Mouse (Mus musculus) ovary, adult 18-20 months (tissue): ENCODE results near the gene Zfp189.
"Not testable (repeated sequence)": the region's sequence is repeated elsewhere in the genome, so short reads cannot be mapped to it uniquely, and the experiment has no call there.

ENCODE experiments used
- DNase-seq: peaks from one replicate; pipeline ENCODE4 v3.0.0; 2022; ENCODE audit warnings: low spot score, mixed read lengths

The Zfp189 gene

DNA sequence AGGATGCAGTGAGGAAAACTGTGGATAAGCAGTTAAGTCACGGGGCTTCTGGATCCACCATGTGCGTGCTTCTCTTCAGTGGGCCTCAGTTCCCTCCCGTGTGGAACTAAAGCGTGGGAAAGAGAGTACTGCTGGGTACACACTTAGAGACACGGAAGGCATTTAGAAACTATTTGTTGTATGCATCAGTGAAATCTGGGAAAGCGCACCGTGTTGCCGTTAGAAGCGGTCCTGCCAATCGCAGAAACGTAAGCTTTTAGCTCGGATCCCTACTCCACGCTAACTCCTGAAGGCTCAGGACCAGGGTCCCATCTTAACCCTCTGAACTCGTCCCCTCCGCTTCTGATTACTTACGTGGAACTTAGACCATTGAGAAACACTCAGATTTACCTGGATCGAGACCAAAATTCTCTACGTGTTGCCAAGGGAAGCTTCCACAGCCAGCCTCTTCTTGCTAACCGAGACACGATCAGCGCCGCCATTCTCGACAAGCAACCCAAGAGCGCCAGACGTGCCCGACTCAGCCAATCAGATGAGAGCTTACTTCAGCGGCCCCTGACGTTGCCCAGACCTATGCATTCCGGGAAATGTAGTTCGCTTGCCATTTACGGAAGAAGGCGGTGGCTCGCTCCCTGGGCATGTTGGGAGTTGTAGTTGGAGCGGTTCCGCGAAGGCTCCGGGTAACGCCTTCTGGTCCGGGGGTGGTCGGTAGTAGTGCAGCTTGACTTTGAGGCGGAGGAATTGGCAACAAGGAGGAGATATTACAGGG lies at the start of gene Zfp189, which contains the start of gene Mrpl50:
TSS of gene Zfp189 (plus strand) at position 605 of the 769 bp plus-strand sequence.
TSS of gene Mrpl50 (minus strand) at position 522 of the 769 bp plus-strand sequence.
- peak; percentile 92 for DNase-seq

DNA sequence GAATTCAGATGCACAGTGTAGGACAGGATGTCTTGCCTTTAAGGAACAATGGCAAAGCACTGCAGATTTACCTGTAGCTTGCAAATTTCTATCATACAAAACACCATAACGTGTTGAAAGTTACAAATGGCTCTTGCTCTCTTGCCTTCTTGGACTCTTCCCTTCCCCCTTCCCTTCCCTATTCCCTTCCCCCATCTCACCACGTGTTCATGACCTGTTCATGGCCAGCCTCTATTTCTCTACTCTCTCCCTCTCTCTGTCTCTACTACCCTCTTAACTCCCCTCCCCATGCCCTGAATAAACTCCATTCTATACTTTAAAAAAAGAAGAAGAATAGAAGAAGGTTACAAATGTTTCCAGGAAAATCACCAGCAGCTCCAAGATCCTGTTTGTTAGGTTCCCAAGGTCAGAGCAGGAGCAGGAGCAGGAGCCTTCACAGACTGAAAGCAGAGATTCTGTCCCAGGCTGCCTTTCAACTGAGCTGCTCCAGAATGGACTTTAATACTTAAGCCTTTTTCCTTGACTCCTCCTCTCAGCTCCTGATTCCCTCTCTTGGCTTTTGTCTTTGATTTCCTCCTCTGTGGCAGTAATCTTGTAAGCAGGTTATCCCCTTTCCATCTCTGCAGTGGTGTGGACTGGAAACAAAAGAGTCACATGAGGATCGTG lies 47.4 kb upstream of the Zfp189 start, which contains the start of gene Acnat1:
TSS of gene Acnat1 (minus strand) at position 478 of the 666 bp plus-strand sequence.
- DNase-seq, result no peak

DNA sequence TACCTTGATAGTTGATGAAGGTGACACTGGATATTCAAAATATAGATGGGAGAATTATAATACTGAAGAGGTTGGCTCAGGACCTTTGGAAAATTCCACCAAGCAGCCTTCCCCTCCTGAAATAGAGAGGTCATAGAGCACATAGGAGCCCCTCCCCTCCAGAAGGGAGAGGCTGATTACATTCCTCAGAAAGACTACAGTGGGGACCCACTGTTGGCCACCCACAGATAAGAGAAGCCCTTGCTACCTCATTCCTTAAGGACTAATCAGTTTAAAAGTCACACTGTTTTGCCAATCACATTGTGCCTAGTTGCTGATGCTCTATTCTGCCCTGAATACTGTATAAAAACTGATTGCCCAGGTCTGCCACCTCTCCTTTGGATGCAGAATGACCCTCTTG lies 46.4 kb upstream of the Zfp189 start:
- no peak for DNase-seq

DNA sequence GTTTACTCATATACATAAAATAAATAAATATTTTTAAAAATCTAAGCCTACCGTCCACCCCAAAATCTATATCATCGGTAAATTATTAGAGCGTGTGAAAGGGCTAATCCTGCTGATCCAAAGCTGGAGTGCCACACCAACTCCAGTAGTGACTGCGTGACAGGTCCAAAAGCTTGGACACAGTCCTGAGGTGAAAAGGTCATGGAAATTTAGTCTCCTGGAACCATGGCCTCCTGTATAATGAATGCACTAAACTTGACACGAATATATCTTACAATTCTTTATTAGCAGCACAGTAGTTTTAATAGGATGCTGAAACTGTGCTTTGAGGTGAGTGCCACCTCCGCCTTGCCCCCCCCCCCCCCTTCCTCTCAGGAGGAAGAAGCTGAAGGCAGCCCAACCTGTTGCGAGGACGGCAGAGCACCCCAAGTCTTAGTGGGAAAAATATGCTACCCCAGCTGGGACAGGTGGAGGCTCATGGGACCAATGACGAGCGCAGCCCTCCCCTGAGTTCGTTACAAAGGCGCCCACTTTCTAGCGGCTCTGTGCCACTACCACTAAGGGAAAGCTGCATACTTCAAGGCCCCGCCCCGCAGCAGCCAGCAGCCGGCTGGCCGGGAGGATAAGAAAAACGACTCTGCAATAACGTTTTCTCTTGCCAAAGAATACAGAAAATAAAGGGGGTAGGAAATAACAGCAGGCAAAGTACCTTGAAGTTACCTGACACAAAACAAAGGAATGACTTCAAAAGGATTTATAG lies 42.7 kb upstream of the Zfp189 start:
- no peak for DNase-seq

DNA sequence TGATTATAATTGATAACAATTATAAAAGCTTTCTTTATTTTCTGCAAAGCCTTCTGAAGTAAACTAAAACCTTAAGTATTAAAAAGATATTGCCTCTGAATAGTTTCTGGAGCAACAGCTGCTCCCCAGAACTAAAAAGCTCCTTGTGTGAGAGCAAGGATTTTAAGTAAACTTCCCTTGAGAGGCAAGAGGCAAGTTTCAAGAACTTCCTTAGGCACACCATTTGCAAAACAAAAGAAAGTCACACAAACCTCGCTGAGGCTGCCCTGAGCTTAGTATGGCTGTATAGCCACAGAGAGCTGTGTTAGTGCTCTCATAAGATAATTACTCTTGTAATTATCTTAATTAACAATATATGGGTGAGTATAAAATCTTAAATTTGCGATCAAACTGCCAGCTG lies 41.9 kb upstream of the Zfp189 start:
- not testable (repeated sequence) for DNase-seq

DNA sequence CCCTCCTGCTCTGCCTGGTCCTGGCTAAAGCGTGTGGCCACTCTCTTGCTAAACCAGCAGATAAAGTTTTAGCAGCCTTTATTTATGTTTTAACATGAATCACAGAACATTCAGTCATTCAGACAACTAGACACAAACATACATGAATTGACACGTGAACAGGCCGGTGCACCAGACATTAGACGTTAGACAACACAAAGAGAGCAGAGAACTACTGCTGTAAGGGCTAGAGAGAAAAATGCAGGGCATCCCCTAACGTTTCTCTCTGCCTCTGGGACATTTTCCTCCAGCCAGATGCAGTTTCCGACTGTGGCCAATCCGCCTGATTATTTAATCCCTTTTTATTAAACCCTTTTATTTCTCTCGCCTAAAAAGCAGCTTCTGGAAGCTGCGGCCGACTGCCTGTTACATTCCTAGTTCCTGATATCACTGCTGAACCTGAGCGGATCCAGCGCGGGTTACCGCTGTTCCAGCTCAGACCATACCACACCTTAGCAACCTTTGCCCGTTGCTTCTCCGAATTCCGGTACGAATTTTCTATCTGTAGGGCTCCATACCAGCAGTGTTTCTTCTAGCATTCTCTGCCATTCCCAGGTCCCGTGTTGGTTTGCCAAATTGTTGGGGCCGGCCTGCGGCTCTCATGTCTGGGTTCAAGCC lies 40.7 kb upstream of the Zfp189 start:
- DNase-seq, result no peak

DNA sequence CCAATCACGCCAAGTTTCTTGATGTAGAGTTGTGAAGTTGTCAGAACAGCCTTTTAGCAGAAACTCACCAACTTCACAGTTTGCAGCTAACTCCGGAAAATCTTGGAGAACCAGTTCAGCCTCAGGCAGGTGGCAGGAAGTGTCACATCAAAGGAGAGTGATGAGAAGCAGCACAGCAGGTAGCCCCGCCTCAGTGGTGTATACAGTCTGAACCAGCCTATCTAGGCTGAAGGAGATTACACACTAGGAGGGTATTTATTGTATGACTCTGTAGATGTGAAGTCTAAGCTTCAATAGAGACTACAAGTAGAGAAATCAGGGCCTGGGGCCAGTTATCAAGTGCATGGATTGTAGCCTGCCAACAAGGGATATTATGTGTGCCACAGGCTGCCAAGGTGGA lies 40.1 kb upstream of the Zfp189 start:
- no peak for DNase-seq

DNA sequence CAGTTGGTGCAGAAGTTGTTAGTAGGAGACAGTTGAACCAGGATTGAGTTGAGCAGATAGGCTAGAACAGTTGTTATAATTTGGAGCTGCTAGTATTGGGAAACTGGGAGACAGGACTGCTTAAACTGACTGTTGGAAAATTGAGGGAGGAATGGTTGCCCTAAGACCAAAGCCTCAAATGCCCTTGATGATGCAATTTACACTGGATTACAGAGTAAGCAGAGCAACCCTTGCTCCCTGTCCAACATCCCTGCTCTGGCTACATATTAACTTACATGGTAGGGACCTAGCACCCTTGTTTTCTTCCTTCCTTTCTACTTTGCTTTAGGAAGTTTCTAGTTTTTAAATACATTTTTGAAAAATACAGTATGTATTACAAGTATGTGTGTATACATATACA lies 35.5 kb upstream of the Zfp189 start:
- no peak for DNase-seq

DNA sequence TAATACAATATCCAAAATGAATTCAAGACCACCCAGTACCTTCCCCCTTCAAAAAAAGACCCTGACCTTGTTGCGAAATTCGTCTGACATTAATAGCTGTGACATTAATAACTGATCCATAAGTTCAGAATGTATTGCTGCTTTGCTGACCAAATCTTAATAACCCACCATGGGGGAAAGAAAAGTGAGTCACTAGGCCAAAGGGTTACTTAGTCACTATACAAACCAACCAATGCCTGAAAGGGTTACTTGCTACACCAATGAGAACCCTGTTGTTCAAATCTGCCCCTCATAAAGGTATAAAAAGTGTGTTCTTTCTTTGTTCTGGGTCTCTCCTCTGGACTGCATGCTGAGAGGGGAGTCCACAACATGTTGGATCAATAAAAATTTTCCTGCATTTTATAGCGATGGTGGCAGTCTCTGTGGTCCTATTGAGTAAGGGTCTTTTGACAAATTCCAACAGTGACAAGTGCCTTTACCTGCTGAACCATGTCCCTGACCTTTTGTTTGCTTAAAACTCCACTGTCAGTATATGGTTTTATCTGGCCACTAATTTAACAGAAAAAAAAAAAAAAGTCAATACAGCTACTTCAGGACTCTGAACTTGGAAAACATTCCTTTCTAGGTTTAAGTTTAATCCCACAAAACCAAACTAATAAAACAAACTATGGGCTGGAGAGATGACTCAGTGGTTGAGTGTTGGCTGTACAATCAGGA lies 34.9 kb upstream of the Zfp189 start:
- not testable (repeated sequence) for DNase-seq

DNA sequence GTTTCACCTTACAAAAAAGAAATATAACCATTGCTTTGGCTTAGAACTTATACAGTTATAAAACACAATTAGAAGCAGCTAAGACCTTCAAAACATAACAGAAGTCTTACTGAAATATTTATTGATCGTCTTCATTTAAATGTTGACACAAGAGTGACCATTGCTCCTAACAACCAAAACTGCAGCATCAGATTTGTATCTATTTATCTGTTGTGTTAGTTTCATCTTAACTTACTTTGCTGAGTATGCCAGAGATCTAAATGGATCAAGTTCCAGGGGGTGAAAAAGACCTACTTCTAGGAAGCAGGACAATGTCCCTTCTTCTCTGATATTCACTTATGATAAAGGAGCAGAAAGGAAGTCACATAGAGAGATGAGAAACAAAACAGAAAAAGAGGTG lies 17.4 kb upstream of the Zfp189 start:
- no peak for DNase-seq

DNA sequence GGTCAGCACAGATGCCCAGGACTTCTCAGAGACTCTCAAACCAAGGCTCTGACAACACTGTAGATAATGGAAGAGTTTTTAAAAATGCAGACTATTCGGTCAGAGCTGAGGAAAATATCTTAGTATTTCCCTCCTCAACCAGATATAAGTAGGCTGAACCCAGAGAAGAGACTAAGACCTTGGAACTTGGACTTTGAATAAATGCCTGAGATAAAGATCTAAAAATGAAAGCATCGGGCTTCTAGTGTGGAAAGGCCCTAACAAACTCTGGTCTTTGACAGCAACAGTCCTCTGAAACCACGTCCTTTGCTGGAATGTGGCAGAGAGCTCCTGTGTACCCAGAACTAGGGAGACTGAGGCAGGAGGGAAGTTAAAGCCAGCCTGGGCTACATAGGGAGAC lies 14.6 kb upstream of the Zfp189 start, which contains the start of gene Baat:
TSS of gene Baat (minus strand) at position 172 of the 400 bp plus-strand sequence.
- DNase-seq, result no peak

DNA sequence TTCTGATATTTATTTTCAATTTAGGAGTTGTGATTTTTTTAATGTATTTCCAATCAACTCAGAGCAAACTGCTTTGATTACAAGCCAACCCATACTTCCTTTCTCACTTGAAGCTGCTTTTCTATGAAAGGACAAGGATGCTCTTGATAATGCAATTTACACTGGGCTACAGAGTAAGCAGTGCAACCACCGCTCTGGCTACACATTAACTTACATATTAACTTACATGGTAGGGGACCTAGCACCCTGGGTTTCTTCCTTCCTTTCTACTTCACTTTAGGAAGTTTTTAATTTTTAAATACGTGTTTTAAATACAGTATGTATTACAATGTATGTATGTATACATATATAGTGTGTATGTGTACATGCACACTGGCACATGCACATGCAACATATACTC lies 11.8 kb upstream of the Zfp189 start:
- no peak for DNase-seq

DNA sequence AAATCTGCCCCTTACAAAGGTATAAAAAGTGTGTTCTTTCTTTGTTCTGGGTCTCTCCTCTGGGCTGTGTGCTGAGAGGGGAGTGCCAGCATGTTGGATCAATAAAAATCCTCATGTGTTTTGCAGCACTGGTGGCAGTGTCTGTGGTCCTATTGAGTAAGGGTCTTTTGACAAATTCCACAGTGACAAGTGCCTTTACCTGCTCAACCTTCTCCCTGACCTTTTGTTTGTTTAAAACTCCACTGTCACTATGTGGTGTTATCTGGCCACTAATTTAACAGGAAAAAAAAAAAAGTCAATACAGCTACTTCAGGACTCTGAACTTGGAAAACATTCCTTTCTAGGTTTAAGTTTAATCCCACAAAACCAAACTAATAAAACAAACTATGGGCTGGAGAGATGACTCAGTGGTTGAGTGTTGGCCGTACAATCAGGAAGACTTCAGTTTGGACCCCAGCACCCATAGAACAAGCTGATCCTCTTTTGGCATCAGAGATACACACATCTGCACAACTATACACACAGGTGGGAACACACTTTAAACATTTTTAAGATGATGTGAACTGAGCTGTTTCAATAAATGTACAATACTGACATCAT lies 10.6 kb upstream of the Zfp189 start:
- not testable (repeated sequence) for DNase-seq

DNA sequence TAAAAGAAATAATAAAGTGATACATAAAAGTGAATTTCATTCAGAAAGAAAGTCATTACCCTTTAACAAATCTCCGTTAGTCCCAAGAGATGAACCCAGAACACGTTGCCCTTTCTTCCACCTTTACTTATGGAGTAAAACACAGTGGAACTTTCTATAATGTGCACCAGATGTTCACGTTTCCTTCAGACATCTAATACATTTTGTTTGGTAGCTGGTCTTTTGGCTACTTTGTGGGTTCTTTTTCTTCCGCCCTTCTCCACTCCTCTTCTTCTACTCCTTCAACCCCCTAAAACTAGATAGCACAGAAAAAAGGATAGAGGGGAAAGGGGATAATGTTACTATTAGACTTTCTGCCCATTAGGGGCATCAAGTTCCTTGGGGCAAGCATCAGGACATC lies 8.3 kb upstream of the Zfp189 start:
- DNase-seq, result no peak

DNA sequence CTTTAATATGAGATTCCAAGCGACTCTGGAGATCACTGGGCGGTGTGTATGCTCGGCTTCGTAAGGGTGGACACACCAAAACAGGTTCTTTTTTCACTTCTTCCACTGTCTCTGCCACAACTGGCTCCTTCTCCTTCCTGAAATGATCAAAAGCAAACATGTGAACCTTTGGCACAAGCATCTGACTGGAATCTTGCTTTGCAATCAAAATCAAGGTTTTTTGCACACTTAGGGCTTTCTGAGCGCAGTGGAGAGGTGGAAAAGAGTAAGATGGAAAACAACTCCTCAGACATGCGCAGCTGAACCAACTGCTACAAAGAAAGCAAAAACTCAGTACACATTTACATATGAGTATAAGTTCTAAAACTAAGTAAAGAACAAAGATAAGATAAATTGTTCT lies 6.5 kb upstream of the Zfp189 start:
- DNase-seq, result no peak

DNA sequence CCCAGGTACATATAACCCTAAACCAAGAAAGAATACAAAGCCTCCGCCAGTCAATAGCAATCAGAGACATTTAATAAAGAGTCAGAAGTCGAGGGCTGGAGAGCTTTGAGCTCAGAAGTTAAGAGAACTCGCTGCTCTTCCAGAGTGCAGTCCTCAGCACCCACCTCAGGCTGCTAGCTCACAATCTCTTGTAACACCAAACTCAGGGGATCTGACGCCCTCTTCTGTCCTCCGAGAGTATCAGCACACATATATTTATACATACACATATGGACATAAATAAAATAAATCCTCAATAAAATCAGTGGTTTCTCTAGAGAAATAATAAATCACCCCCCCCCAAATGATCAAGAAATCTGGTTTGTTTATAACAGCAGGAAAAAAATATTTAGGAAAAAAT lies 1.5 kb upstream of the Zfp189 start:
- DNase-seq, result no peak

DNA sequence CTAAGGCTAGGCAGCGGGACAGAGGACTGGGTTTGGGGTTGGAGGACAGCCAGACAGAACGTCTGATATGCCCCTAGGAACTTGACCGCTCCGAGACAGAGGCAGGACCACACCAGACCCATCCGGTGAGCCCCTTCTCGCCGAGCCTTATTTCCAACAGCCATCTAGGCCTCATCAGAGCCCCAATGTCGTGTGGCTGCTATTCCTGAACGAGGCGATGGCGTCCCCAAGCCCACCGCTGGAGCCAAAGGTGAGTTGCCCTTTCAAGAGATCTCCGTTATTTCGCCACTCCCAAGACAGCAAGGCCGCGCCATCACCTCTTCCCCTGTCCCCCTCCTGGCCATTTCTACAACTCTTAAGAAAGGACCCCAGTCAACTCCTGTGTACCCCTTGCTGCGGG lies 370 bp downstream of the Zfp189 start:
- no peak for DNase-seq

DNA sequence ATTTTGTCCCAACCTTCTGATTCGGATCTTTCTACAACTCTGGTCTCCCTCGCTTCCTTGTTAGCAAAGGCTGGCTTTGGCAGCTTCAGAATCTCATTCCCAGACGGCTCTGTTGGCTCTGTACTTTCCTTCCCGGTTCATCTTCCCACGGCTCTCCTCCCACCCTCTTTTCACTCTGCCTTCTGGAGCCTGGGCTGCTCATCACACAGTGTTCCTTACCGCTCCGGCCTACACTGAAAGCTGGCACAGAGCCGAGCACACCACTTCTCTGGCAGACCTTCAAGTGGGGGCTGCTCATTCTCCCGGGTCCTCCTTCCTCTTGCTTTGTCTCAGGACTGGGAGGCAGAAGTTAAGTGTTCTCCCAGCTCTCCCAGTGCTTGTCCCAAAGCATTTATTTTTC lies 1.6 kb downstream of the Zfp189 start:
- DNase-seq, result peak; percentile 5

DNA sequence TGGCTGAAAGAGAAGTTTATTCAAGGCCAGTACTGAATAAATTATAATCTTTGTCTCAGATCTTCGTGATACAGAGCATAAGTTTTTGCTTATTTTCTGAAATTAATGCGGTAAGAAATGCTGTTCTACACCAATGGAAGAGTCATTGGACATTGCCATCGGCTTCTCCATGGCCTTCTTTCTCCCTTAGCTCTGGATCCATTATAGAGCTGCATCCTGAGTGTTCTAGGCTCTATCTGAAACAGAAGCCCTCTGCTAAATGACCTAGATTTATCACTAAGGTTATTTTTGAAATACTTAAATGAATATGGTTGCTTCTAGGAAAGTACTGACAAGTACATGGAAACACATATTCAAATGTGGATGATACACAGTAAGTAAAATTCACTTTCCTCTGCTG lies 14.1 kb downstream of the Zfp189 start:
- DNase-seq, result no peak

DNA sequence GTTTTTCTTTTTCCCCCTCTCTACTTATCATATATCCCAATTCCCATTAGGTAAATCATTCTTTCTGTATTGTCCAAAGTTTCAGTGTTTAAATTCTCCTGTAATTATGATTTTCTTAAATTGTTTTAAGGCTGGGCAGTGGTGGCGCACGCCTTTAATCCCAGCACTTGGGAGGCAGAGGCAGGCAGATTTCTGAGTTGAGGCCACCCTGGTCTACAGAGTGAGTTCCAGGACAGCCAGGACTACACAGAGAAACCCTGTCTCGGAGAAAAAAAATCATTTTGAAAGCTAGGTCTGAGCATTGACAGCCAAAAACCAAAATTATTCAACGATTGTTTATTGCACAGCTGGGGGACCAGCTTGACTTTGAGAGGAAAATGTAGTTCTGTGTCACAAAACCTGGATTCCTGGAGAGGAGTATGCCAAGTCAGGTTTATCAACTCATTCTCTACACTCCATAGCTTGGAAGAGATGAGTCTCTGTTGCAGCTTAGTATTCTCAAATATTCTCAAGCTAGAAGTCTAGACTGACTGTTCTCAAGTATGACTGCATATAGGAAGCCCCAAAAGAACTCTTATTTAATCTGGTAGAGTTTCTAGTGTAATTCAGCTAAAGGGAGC lies 14.8 kb downstream of the Zfp189 start:
- no peak for DNase-seq

DNA sequence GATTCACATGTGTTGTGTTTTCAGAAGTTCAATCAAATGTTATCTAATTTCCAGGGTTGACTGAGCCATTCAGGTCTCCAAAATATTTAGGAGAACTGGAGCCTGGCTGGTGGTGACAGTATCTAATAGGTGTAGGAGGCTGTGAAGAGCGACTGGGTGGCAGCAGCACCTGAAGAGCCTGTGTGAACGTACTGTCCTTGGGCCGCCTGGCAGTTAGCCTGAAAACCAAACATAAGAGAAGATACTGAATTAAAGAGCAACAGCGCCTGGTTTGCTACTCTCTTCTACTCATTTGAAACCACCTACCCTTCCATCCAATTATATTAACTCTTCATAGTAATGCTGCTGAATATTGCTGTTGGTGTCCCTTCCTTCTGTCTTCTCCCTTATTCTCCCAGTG lies 15.7 kb downstream of the Zfp189 start:
- DNase-seq, result no peak
